Mouse (Mus musculus) limb, embryonic 13.5 days (tissue): ENCODE data around the gene Pld1. TPM values are rescaled to one million over a fixed set of nuclear protein-coding genes. Genes with fewer than 3 reads are reported as not detected.

ENCODE experiments used
- ATAC-seq: fragments of 200-750 bp; cut with Nextera tagmentation; 2 replicates; pipeline ENCODE4 v1.8.0; 2017; ENCODE audit warnings: low read depth, moderate number of reproducible peaks, moderate TSS enrichment; ENCODE audit not compliant: low FRiP score
- H3K27ac ChIP-seq: fragments of 300-500 bp; sonication (generic); 2 replicates; pipeline ENCODE4 v1.5.1; 2015; ENCODE audit warnings: inconsistent platforms, mild to moderate bottlenecking, moderate library complexity
- H3K27me3 ChIP-seq: fragments of 300-500 bp; sonication (generic); 2 replicates; pipeline ENCODE4 v1.6.1; 2015; ENCODE audit warnings: mild to moderate bottlenecking, inconsistent platforms
- H3K36me3 ChIP-seq: fragments of 300-500 bp; sonication (generic); 2 replicates; pipeline ENCODE4 v1.6.1; 2015; ENCODE audit warnings: inconsistent platforms, mild to moderate bottlenecking, moderate library complexity
- H3K4me1 ChIP-seq: fragments of 300-500 bp; sonication (generic); 2 replicates; pipeline ENCODE4 v1.6.1; 2015; ENCODE audit warnings: inconsistent platforms
- H3K4me2 ChIP-seq: fragments of 300-500 bp; sonication (generic); replicated peaks from 2 replicates; pipeline ENCODE4 v1.6.1; 2015; ENCODE audit warnings: inconsistent platforms, mild to moderate bottlenecking, moderate library complexity
- H3K4me3 ChIP-seq: fragments of 300-500 bp; sonication (generic); 2 replicates; pipeline ENCODE4 v1.5.1; 2015; ENCODE audit warnings: moderate library complexity, mild to moderate bottlenecking, inconsistent platforms
- H3K9ac ChIP-seq: fragments of 300-500 bp; sonication (generic); 2 replicates; pipeline ENCODE4 v1.6.1; 2015; ENCODE audit warnings: mild to moderate bottlenecking, inconsistent platforms
- H3K9me3 ChIP-seq: fragments of 300-500 bp; sonication (generic); 2 replicates; pipeline ENCODE4 v1.6.1; 2016; ENCODE audit warnings: inconsistent platforms
- WGBS: fragments of 180-500 bp; shearing (Covaris S2); methylation state at CpG from one replicate; pipeline ENCODE4 v1.1.7; 2015; 5-methylcytosine and 5-hydroxymethylcytosine counted together
- polyA plus RNA-seq: library from polyadenylated mRNA; unstranded; fragments of >200 nt; fragmentation: Nextera tagmentation; extraction: Ambion mirVana; gene quantifications from 2 replicates; pipeline ENCODE4 v1.2.1, GENCODE M21; 2015

Pld1 gene
- polyA plus RNA-seq, 1 experiment from 2014 or later = 5.4 TPM

DNA sequence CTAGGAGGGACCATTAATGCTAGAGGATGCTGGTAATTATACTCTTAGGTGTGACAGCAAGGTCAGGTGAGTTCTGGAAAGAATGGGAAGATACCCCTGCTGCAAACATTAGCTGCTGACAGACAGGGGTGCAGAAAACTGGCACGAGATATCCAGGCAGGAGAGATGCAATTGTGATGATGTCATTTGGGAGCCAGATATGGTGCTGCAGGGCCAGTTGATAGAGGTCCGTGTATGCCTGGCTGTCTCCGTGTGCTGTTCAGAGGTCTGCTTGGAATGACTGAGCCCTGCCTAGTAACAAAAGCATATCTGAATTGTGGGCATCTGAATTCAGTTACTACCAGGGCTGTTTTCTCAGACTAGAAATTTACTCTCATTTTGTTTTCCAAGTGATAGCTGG, 144.7 kb downstream of the Pld1 start:
- H3K4me1 ChIP-seq = no peaks in the 10 kb centered on the region
- ATAC-seq = no peak
- H3K27ac ChIP-seq = no peak overlapping the region
- no peak overlapping the region for H3K4me2 ChIP-seq
- no peaks in the 10 kb centered on the region for H3K36me3 ChIP-seq
- H3K4me3 ChIP-seq = no peak overlapping the region
- 72% methylated on average over 3 of the region's 3 CpGs for WGBS
- no peak overlapping the region for H3K9ac ChIP-seq
- no peaks in the 10 kb centered on the region for H3K27me3 ChIP-seq
- no peaks in the 10 kb centered on the region for H3K9me3 ChIP-seq

DNA sequence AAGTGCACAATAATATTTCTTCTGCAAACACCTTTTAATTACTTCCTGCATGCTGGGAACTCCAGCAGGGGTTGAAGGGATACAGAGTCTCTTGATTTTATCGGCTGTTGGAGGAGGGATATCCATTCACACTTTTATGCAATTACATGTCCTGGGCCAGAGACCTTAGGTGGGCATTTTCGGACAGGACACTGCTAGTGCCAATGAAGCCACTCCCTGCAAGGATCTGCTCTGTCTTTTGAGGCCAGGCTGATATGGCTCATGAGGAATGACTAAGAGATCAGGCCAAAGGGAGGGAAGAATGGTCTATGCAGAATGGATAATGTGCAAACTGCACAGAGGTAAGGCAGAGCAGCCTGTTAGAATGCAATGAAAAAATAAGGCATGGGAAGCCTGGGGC, 145.8 kb downstream of the Pld1 start:
- H3K27me3 ChIP-seq = no peaks in the 10 kb centered on the region
- 36% methylated on average over 2 of the region's 2 CpGs for WGBS

DNA sequence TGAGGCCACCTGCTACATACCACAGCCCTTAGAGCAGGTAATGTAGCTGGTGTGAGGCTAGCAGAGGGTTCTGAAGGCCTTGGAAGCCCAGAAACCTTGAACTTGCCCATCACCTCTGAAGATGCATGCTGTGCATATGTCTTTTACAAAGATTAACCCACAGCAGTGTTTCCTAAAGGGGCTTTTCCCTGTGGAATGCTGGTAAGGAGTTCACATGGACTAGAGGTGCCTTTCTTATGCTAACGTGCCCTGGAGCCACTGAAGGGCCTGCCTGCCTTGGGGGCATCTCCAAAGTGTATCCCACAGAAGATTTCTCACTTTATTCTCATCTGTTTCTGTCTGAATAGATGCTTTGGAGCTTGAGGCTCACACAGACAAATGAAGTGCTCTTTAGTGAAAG, 152.8 kb downstream of the Pld1 start:
- Histone ChIP-seq H3K27me3 (peaks cover 18% of the 10 kb centered on the region), H3K4me1 (peaks cover 8% of the 10 kb centered on the region; the same call in 1 of the 2 replicates), H3K9ac (no peak overlapping the region), H3K4me3 (no peak overlapping the region), H3K4me2 (no peak overlapping the region), H3K27ac (no peak overlapping the region), H3K9me3 (no peaks in the 10 kb centered on the region), H3K36me3 (no peaks in the 10 kb centered on the region)
- ATAC-seq = no peak
- WGBS = 68% methylated on average over 1 of the region's 1 CpGs

More for the DNA sequence above, 145.8 kb downstream of the Pld1 start:
- Histone ChIP-seq H3K4me3 (no peak overlapping the region), H3K4me1 (peaks cover 8% of the 10 kb centered on the region; the same call in 1 of the 2 replicates), H3K9ac (no peak overlapping the region), H3K9me3 (no peaks in the 10 kb centered on the region), H3K4me2 (no peak overlapping the region), H3K27ac (no peak overlapping the region), H3K36me3 (no peaks in the 10 kb centered on the region)
- no peak for ATAC-seq

DNA sequence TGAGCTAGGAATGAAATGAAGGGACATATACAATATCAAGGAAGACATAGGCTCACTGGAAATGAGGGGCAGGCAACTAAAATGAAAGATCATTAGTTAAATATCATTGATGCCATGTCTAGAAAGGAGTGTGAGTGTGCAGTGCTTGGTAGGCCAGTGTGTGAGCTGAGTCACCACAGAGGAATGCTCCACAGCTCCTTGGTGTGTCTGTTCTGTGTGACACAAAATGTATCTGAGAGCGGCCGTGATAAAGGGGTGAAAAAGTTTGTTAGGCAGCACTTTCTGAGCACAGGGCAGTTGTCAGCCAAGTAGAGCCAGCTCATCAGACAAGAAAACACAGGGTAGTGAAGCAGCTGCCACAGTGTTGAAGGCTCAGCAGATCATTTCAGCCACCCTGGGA, 153.2 kb downstream of the Pld1 start:
- Histone ChIP-seq H3K36me3 (no peaks in the 10 kb centered on the region), H3K4me3 (no peak overlapping the region), H3K4me1 (peaks cover 8% of the 10 kb centered on the region; the same call in 1 of the 2 replicates), H3K9ac (no peak overlapping the region), H3K9me3 (no peaks in the 10 kb centered on the region), H3K27me3 (peaks cover 18% of the 10 kb centered on the region), H3K27ac (no peak overlapping the region), H3K4me2 (no peak overlapping the region)
- ATAC-seq = no peak
- 81% methylated on average over 2 of the region's 2 CpGs for WGBS

DNA sequence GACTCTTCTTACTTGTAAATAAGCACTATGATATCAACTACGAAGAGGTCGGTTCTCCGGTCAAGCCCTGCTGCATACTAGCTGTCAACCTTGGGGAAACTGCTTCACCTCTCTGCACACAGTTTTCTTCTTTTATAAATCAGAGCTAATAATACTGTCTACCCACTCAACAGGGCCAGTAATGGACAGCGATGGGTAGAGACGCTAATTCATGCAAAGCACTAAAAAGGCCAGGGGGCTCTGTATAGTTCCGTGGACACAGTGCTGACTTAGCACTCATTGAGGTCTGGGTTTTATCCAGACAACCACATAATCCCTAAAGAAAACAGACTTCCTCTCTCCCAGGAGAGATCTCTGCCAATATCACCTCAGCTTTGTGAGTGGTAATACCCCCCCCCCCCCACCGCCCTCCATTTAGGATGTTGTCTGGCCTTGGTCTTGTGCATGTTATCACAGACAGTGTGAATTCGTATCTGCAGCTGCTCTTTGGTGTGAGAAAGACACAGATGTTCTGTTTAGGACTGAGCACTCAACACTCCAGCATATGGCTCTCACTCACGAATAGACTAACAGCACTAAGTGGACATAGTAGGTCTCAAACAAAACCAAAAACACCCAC, 155.3 kb downstream of the Pld1 start:
- Histone ChIP-seq H3K36me3 (no peaks in the 10 kb centered on the region), H3K9ac (no peak overlapping the region), H3K27ac (no peak overlapping the region), H3K4me2 (no peak overlapping the region), H3K4me3 (no peak overlapping the region), H3K9me3 (no peaks in the 10 kb centered on the region), H3K27me3 (peaks cover 18% of the 10 kb centered on the region), H3K4me1 (peaks cover 4% of the 10 kb centered on the region; the same call in 1 of the 2 replicates)
- WGBS = 76% methylated on average over 9 of the region's 9 CpGs
- no peak for ATAC-seq

DNA sequence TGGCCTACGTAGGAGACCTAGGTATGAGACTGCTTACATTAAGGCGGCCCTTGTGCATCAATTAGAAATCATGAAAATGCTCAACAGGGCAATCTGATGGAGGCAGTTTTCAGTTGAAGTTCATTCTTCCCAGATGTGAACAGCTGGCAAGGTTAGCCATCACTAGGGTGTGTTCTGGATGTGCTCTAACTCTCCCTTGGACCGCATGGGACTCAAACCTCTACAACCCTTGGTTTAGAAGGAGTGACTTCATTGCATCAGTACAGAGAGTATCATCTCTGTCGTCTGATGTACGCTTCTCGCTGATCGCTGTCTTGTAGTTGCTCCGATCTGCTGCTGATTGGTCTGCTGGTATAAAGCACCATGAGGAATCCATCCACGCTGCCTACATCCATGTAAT, 157.0 kb downstream of the Pld1 start:
- Histone ChIP-seq H3K9me3 (no peaks in the 10 kb centered on the region), H3K4me3 (no peak overlapping the region), H3K4me1 (no peaks in the 10 kb centered on the region), H3K27ac (no peak overlapping the region), H3K36me3 (no peaks in the 10 kb centered on the region), H3K4me2 (no peak overlapping the region), H3K9ac (no peak overlapping the region), H3K27me3 (peaks cover 13% of the 10 kb centered on the region)
- ATAC-seq = no peak
- WGBS = 93% methylated on average over 9 of the region's 9 CpGs

DNA sequence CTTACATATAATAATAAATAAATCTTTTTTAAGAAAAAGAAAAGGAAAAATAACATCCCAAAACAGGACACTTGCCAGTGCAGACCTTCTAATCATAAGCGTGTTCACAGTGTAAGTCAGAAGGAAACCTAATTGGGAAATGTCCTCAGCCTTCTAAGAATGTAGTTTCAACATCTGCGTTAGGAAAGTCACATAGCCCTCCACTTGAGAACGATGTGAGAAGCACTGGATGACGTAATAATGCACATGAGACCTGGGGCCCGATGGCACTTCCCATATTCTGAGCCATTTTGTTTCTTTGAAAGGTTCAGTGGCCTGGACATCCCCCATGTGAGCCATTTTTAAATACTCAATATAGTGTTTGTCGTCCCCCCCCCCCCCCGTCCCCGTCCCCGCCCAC, 160.7 kb downstream of the Pld1 start:
- Histone ChIP-seq H3K9ac (no peak overlapping the region), H3K4me1 (no peaks in the 10 kb centered on the region), H3K4me3 (no peak overlapping the region), H3K9me3 (no peaks in the 10 kb centered on the region), H3K27ac (no peak overlapping the region), H3K27me3 (no peaks in the 10 kb centered on the region), H3K4me2 (no peak overlapping the region), H3K36me3 (no peaks in the 10 kb centered on the region)
- 89% methylated on average over 9 of the region's 9 CpGs for WGBS
- no peak for ATAC-seq

DNA sequence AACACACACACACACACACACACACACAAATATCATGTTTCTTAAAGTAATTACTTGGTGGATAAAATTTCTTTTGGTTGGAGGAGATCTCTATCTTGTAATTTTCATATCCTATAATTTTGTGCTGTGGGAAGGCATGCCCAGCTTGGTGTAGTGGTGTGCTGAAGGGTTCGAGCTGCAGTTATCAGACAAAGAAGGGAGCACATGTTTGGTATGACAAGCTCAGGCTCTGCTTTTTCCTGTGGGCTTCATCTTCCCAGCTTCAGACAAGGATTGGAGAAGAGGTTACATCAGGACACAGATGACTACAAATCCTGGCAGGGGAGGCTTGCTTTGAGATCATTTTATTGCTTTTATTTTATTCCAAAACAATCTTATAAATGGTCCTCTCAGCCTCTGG, 166.5 kb downstream of the Pld1 start:
- ATAC-seq = no peak
- no peak overlapping the region for H3K9ac ChIP-seq
- H3K36me3 ChIP-seq = no peaks in the 10 kb centered on the region
- no peak overlapping the region for H3K4me3 ChIP-seq
- no peak overlapping the region for H3K4me2 ChIP-seq
- no peak overlapping the region for H3K27ac ChIP-seq
- H3K9me3 ChIP-seq = no peaks in the 10 kb centered on the region
- H3K4me1 ChIP-seq = no peaks in the 10 kb centered on the region
- H3K27me3 ChIP-seq = no peaks in the 10 kb centered on the region
- 67% methylated on average over 1 of the region's 1 CpGs for WGBS

DNA sequence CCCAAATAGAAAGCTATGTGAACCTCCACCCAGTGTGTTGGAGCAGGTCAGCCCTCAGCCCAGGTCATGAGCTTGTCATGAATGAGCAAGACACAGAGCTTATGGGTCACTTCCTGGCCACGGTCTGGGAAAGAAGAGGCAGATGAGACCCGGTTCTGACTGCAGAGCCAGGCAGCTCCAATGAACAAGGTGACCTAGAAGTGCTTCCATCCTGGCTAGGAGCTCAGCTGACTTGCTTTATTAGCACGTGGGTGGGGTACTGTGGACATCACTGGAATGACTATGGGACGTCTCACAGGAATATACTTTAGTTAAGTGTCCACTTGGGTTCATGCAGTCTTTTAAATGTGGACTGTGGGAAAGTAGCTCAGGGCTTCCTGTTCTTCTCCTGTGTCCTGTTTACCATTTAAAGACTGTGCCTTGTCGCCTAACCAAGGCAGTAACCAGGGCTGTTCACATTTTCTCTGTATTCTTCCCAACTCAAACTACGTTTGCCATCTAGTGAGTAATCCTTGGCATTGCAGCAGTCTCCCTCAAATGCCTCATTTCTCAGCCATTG, 169.0 kb downstream of the Pld1 start:
- no peak overlapping the region for H3K9ac ChIP-seq
- no peak overlapping the region for H3K4me2 ChIP-seq
- H3K36me3 ChIP-seq = no peaks in the 10 kb centered on the region
- 48% methylated on average over 6 of the region's 6 CpGs for WGBS
- no peak overlapping the region for H3K27ac ChIP-seq
- no peaks in the 10 kb centered on the region for H3K9me3 ChIP-seq
- peak; percentile 48 for ATAC-seq
- H3K4me1 ChIP-seq = no peaks in the 10 kb centered on the region
- H3K4me3 ChIP-seq = no peak overlapping the region
- no peaks in the 10 kb centered on the region for H3K27me3 ChIP-seq

DNA sequence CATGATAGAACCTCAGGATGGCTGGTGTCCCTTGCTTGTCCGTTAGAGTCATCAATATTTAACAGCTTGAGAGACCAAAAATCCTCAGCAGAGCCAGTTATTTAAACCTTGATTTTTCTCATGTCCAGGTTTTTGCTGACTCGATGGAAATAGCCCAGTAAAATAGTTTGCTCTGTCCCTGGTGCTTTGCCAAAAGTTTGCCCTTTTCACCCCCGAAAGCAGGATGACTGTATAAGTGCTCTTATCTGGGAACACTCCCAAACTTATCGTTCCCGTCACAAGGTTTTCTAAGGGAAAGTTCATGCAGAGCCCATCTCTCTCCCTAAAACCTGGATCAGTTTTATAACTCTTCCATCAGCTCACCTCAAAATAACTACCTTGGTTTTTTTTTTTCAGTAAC, 173.0 kb downstream of the Pld1 start:
- no peaks in the 10 kb centered on the region for H3K36me3 ChIP-seq
- WGBS = 72% methylated on average over 5 of the region's 5 CpGs
- H3K27me3 ChIP-seq = no peaks in the 10 kb centered on the region
- no peak for ATAC-seq
- H3K27ac ChIP-seq = no peak overlapping the region
- no peak overlapping the region for H3K4me3 ChIP-seq
- no peak overlapping the region for H3K4me2 ChIP-seq
- H3K9ac ChIP-seq = no peak overlapping the region
- H3K9me3 ChIP-seq = no peaks in the 10 kb centered on the region
- 0 out of 2 replicates have a peak, but pooled peaks cover 3% of the 10 kb centered on the region for H3K4me1 ChIP-seq

DNA sequence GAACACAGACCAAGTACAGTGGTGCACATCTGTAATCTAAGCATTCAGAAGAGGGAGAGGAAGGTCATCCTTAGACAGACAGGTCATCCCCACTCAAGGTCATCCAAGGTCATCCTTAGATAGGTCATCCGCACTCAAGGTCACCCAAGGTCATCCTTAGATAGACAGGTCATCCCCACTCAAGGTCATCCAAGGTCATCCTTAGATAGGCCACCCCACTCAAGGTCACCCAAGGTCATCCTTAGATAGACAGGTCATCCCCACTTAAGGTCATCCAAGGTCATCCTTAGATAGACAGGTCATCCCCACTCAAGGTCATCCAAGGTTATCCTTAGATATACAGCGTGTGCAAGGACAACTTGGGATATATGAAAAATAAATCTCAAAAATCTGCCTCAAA, 175.4 kb downstream of the Pld1 start:
- Histone ChIP-seq H3K4me1 (0 out of 2 replicates have a peak, but pooled peaks cover 3% of the 10 kb centered on the region), H3K36me3 (no peaks in the 10 kb centered on the region), H3K9ac (no peak overlapping the region), H3K4me3 (no peak overlapping the region), H3K9me3 (no peaks in the 10 kb centered on the region), H3K27me3 (no peaks in the 10 kb centered on the region), H3K4me2 (no peak overlapping the region), H3K27ac (no peak overlapping the region)
- WGBS = 92% methylated on average over 2 of the region's 2 CpGs
- no peak for ATAC-seq

DNA sequence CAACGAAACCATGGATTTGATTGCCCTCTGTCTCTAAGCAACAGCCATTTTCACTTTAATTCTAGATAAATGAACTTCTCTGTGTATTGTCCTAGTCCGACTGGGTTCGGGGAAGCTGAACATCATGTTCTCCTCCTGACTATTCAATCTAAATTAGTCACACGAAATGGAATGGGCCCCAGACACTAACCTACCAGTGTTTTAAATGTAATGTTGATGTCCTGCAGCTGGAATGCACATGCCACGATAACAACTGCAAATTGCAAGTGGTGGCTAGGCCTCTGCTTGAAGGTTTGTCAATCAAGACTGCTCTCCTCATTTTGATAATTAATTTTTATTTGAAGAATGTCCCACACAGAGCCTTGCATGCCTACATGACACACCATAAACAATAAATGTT, 203.2 kb downstream of the Pld1 start:
- H3K4me1 ChIP-seq = no peaks in the 10 kb centered on the region
- no peak overlapping the region for H3K4me2 ChIP-seq
- H3K36me3 ChIP-seq = no peaks in the 10 kb centered on the region
- no peaks in the 10 kb centered on the region for H3K9me3 ChIP-seq
- no peak overlapping the region for H3K27ac ChIP-seq
- no peak overlapping the region for H3K9ac ChIP-seq
- H3K4me3 ChIP-seq = no peak overlapping the region
- WGBS = 81% methylated on average over 5 of the region's 5 CpGs
- ATAC-seq = no peak
- H3K27me3 ChIP-seq = no peaks in the 10 kb centered on the region

DNA sequence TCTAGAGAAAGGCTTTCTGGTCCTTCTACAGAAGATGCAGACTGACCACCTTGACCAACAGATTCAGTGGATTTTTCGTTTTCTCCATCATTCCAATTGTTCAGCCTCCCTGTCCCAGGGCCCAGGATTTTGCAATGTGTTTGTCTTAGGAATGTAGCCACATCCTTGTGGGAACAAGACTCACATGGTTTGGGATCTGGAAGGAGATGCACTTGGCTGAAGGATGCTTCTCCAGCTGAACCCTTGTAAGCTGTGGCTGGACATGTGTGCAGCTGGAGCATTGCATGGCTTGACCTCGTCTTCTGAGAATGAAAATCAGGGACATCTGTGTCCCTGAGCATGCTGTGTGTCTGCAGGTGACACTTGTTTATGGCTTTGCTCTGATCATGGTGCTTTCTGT, 203.6 kb downstream of the Pld1 start:
- no peak overlapping the region for H3K9ac ChIP-seq
- no peak for ATAC-seq
- H3K4me3 ChIP-seq = no peak overlapping the region
- H3K27ac ChIP-seq = no peak overlapping the region
- no peaks in the 10 kb centered on the region for H3K27me3 ChIP-seq
- 77% methylated on average over 2 of the region's 2 CpGs for WGBS
- no peaks in the 10 kb centered on the region for H3K36me3 ChIP-seq
- H3K4me2 ChIP-seq = no peak overlapping the region
- H3K4me1 ChIP-seq = no peaks in the 10 kb centered on the region
- no peaks in the 10 kb centered on the region for H3K9me3 ChIP-seq
